Mouse (Mus musculus): ENCODE data around the gene Olfr866. TPM values are rescaled to one million over a fixed set of nuclear protein-coding genes. Genes with fewer than 3 reads are reported as not detected.

Olfr866 gene
- not detected in 2 replicates for polyA plus RNA-seq (2015; fragmentation: Nextera tagmentation; extraction: Ambion mirVana)

- Histone ChIP-seq H3K4me3 (ENCODE audit: low read depth, low read length) (no peak within 1 kb of the TSS), H3K36me3 (ENCODE audit: control insufficient read depth, insufficient read depth, low read length) (no peaks in the 10 kb centered on the region), H3K4me1 (ENCODE audit: control insufficient read depth, insufficient read depth, low read length) (no peaks in the 10 kb centered on the region), H3K9me3 (replicated peaks; ENCODE audit: control insufficient read depth, low read length, poor library complexity, severe bottlenecking) (peaks cover 9% of the 10 kb centered on the region), H3K27ac (ENCODE audit: low read length) (no peak within 1 kb of the TSS), H3K4me2 (ENCODE audit: low read length) (no peak within 1 kb of the TSS), H3K9ac (ENCODE audit: low read depth, low read length) (no peak within 1 kb of the TSS), H3K27me3 (ENCODE audit: control insufficient read depth, insufficient read depth, low read depth, low read length) (no peaks in the 10 kb centered on the region)
- WGBS = 82% methylated on average over 2 of the region's 2 CpGs
- ATAC-seq = no peak
These were observed at the start of gene Olfr866 for GRCm38 (mm10) chr9:20027935-20028334. Gene Olfr866, minus strand, starts transcription at chr9:20028035.

GRCm38 (mm10) chr9:20073523-20074177 lies 45.8 kb upstream of the Olfr866 start:
- no peak overlapping the region for H3K9ac ChIP-seq (ENCODE audit: low read depth, low read length)
- no peak for ATAC-seq
- WGBS = 69% methylated on average over 7 of the region's 7 CpGs

GRCm38 (mm10) chr9:20071291-20071690 lies 43.5 kb upstream of the Olfr866 start:
- H3K9me3 ChIP-seq (replicated peaks; ENCODE audit: control insufficient read depth, low read length, poor library complexity, severe bottlenecking) = peaks cover 10% of the 10 kb centered on the region; the same call in 1 of the 2 replicates
- 95% methylated on average over 1 of the region's 1 CpGs for WGBS
- H3K27me3 ChIP-seq (ENCODE audit: control insufficient read depth, insufficient read depth, low read depth, low read length) = no peaks in the 10 kb centered on the region
- H3K4me1 ChIP-seq (ENCODE audit: control insufficient read depth, insufficient read depth, low read length) = no peaks in the 10 kb centered on the region
- H3K4me3 ChIP-seq (ENCODE audit: low read depth, low read length) = no peak overlapping the region
- no peaks in the 10 kb centered on the region for H3K36me3 ChIP-seq (ENCODE audit: control insufficient read depth, insufficient read depth, low read length)
- ATAC-seq = no peak
- H3K27ac ChIP-seq (ENCODE audit: low read length) = no peak overlapping the region
- no peak overlapping the region for H3K4me2 ChIP-seq (ENCODE audit: low read length)
- no peak overlapping the region for H3K9ac ChIP-seq (ENCODE audit: low read depth, low read length)

More at GRCm38 (mm10) chr9:20073523-20074177, 45.8 kb upstream of the Olfr866 start:
- Histone ChIP-seq H3K27ac (ENCODE audit: low read length) (no peak overlapping the region), H3K4me3 (ENCODE audit: low read depth, low read length) (no peak overlapping the region), H3K36me3 (ENCODE audit: control insufficient read depth, insufficient read depth, low read length) (no peaks in the 10 kb centered on the region), H3K9me3 (replicated peaks; ENCODE audit: control insufficient read depth, low read length, poor library complexity, severe bottlenecking) (peaks cover 10% of the 10 kb centered on the region; the same call in 1 of the 2 replicates), H3K27me3 (ENCODE audit: control insufficient read depth, insufficient read depth, low read depth, low read length) (no peaks in the 10 kb centered on the region), H3K4me2 (ENCODE audit: low read length) (no peak overlapping the region), H3K4me1 (ENCODE audit: control insufficient read depth, insufficient read depth, low read length) (no peaks in the 10 kb centered on the region)

- Histone ChIP-seq H3K27me3 (ENCODE audit: control insufficient read depth, insufficient read depth, low read depth, low read length) (no peaks in the 10 kb centered on the region), H3K9ac (ENCODE audit: low read depth, low read length) (no peak overlapping the region), H3K4me1 (ENCODE audit: control insufficient read depth, insufficient read depth, low read length) (no peaks in the 10 kb centered on the region), H3K9me3 (replicated peaks; ENCODE audit: control insufficient read depth, low read length, poor library complexity, severe bottlenecking) (peaks cover 10% of the 10 kb centered on the region; the same call in 1 of the 2 replicates), H3K4me2 (ENCODE audit: low read length) (no peak overlapping the region), H3K4me3 (ENCODE audit: low read depth, low read length) (no peak overlapping the region), H3K27ac (ENCODE audit: low read length) (no peak overlapping the region), H3K36me3 (ENCODE audit: control insufficient read depth, insufficient read depth, low read length) (no peaks in the 10 kb centered on the region)
- ATAC-seq = no peak
- WGBS = 62% methylated on average over 3 of the region's 3 CpGs
These were observed 42.4 kb upstream of the Olfr866 start for GRCm38 (mm10) chr9:20070236-20070635.

GRCm38 (mm10) chr9:20057462-20057861 lies 29.6 kb upstream of the Olfr866 start, which contains the start of gene Olfr867:
Gene Olfr867, minus strand, starts transcription at chr9:20057562.
- Histone ChIP-seq H3K4me1 (ENCODE audit: control insufficient read depth, insufficient read depth, low read length) (no peaks in the 10 kb centered on the region), H3K27me3 (ENCODE audit: control insufficient read depth, insufficient read depth, low read depth, low read length) (no peaks in the 10 kb centered on the region), H3K9ac (ENCODE audit: low read depth, low read length) (no peak within 1 kb of the TSS), H3K4me3 (ENCODE audit: low read depth, low read length) (no peak within 1 kb of the TSS), H3K27ac (ENCODE audit: low read length) (no peak within 1 kb of the TSS), H3K9me3 (replicated peaks; ENCODE audit: control insufficient read depth, low read length, poor library complexity, severe bottlenecking) (0 out of 2 replicates have a peak, but pooled peaks cover 2% of the 10 kb centered on the region), H3K4me2 (ENCODE audit: low read length) (no peak within 1 kb of the TSS), H3K36me3 (ENCODE audit: control insufficient read depth, insufficient read depth, low read length) (no peaks in the 10 kb centered on the region)
- ATAC-seq = no peak
- 66% methylated on average over 1 of the region's 1 CpGs for WGBS

GRCm38 (mm10) chr9:20047964-20048363 lies 20.1 kb upstream of the Olfr866 start:
- Histone ChIP-seq H3K4me3 (ENCODE audit: low read depth, low read length) (no peak overlapping the region), H3K9me3 (replicated peaks; ENCODE audit: control insufficient read depth, low read length, poor library complexity, severe bottlenecking) (peaks cover 32% of the 10 kb centered on the region), H3K27ac (ENCODE audit: low read length) (no peak overlapping the region), H3K9ac (ENCODE audit: low read depth, low read length) (no peak overlapping the region), H3K4me1 (ENCODE audit: control insufficient read depth, insufficient read depth, low read length) (no peaks in the 10 kb centered on the region), H3K4me2 (ENCODE audit: low read length) (no peak overlapping the region), H3K27me3 (ENCODE audit: control insufficient read depth, insufficient read depth, low read depth, low read length) (no peaks in the 10 kb centered on the region), H3K36me3 (ENCODE audit: control insufficient read depth, insufficient read depth, low read length) (no peaks in the 10 kb centered on the region)
- no peak for ATAC-seq
- 72% methylated on average over 3 of the region's 3 CpGs for WGBS

Small RNA genes lying within 50 kb of the gene (microRNA-seq; reads per million reads assigned to microRNA genes)
- gene Gm26231 = not detected
- not detected for gene Gm44395

Other genes starting within 250 kb of the Olfr866 start
- not detected in 2 replicates for gene Olfr58, start 247.8 kb downstream of the Olfr866 start, polyA plus RNA-seq (2015; fragmentation: Nextera tagmentation; extraction: Ambion mirVana)
- gene Olfr859, start 223.1 kb downstream of the Olfr866 start, polyA plus RNA-seq (2015; fragmentation: Nextera tagmentation; extraction: Ambion mirVana) = not detected in 2 replicates
- not detected in 2 replicates for gene Olfr860, start 178.3 kb downstream of the Olfr866 start, polyA plus RNA-seq (2015; fragmentation: Nextera tagmentation; extraction: Ambion mirVana)
- not detected in 2 replicates for gene Olfr862, start 140.0 kb downstream of the Olfr866 start, polyA plus RNA-seq (2015; fragmentation: Nextera tagmentation; extraction: Ambion mirVana)
- gene Olfr77, start 111.2 kb downstream of the Olfr866 start, polyA plus RNA-seq (2015; fragmentation: Nextera tagmentation; extraction: Ambion mirVana) = 0.07 and 0.13 TPM in 2 replicates
- not detected in 2 replicates for gene Olfr867, start 29.5 kb upstream of the Olfr866 start, polyA plus RNA-seq (2015; fragmentation: Nextera tagmentation; extraction: Ambion mirVana)
- not detected in 2 replicates for gene Olfr868, start 70.6 kb upstream of the Olfr866 start, polyA plus RNA-seq (2015; fragmentation: Nextera tagmentation; extraction: Ambion mirVana)
- gene Olfr869, start 101.0 kb upstream of the Olfr866 start, polyA plus RNA-seq (2015; fragmentation: Nextera tagmentation; extraction: Ambion mirVana) = not detected in 2 replicates
- gene Olfr870, start 146.0 kb upstream of the Olfr866 start, polyA plus RNA-seq (2015; fragmentation: Nextera tagmentation; extraction: Ambion mirVana) = not detected in 2 replicates
- gene Olfr871, start 184.2 kb upstream of the Olfr866 start, polyA plus RNA-seq (2015; fragmentation: Nextera tagmentation; extraction: Ambion mirVana) = not detected in 2 replicates
- not detected in 2 replicates for gene Olfr872, start 209.1 kb upstream of the Olfr866 start, polyA plus RNA-seq (2015; fragmentation: Nextera tagmentation; extraction: Ambion mirVana)